Mouse (Mus musculus): Measurements from ENCODE around the gene Pheta1. TPM values are rescaled to one million over a fixed set of nuclear protein-coding genes. Genes with fewer than 3 reads are reported as not detected.
A peak's percentile ranks its signal among the peaks of the same experiment; 100 is the strongest.

The Pheta1 gene
- polyA plus RNA-seq, 1 experiment from 2014 or later: 50.5 TPM

DNA sequence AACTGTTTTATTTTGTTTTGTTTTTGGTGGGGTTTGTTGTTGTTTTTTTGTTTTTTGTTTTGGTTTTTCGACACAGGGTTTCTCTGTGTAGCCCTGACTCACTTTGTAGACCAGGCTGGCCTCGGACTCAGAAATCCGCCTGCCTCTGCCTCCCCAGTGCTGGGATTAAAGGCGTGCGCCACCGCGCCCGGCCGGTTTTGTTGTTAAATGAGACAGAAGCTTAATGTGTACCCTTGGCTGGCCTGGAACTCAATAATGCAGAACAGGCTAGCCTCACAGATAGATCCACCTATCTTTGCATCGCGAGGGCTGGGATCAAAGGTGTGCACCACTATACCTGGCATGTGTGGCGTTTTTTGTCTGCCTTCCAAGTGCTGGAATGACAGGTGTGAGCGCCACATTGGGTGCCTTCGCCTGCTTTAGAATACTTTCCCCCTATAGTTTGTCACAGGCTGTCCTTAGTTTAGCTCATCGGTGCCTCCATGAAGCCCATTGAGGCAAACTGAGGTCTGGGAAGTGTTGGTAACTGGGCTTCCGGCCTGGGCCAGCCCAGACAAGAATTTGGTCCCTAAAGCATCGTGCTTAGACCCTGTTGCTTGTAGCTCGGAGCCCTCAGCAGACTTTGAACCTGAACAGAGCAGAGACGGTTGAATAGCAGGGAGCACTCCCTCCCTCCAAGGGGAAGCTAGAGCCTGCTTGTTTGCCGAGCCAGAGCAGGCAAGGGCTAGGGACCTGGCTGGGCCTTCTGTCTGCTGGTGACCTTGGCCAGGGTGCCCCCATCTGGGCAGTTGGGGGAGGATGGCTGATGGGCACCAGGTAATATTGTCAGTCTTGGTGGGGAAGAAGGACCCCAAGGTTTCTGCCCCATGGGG, 930 bp downstream of the Pheta1 start:
- peaks cover 32% of the 10 kb centered on the region for H3K36me3 ChIP-seq
- H3K4me1 ChIP-seq: peaks cover 43% of the 10 kb centered on the region
- H3K9me3 ChIP-seq (replicated peaks): no peaks in the 10 kb centered on the region
- H3K4me3 ChIP-seq: peak overlapping the region; percentile 80
- WGBS: 43% methylated on average over 20 of the region's 20 CpGs
- H3K27ac ChIP-seq: peak overlapping the region; percentile 25; the same call in 1 of the 2 replicates
- peak overlapping the region; percentile 65 for H3K4me2 ChIP-seq (replicated peaks)
- no peak for ATAC-seq (ENCODE audit: low FRiP score)
- peaks cover 11% of the 10 kb centered on the region for H3K27me3 ChIP-seq
- peak overlapping the region; percentile 85 for H3K9ac ChIP-seq

DNA sequence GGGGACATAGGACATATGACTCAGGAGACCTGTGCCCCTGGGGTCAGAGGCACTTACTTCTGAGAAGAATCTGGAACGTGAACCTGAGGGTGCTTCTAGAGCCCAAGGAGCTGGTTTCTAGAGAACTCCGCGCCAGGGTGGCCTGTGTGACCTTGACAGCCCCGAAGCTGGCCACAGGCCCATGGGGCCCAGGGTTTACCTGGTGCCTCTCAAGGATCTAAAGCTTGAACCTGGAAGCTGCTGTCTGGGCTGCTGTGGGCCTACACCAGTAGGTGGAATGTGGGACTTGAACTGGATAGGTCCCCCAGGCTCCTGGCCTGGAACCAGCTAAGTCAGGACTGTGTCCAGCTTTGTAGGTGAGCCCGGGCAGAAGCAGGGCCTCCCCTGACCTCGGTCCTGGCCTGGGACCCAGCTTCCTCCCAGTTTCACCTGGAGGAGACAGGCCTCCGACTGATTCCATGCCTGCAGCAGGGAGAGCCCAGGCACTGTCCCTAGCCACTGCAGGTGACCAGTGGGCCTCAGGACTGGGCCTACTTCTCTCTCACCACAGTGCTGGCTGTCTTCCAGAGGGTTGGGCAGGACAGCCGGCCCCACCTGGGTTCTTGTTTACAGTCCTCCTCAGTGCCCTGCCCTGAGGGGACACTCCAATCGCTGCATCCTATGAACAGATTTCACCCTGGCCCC, 4.7 kb downstream of the Pheta1 start:
- Histone ChIP-seq H3K27me3 (no peaks in the 10 kb centered on the region), H3K4me3 (no peak overlapping the region), H3K9ac (peak overlapping the region; percentile 38; the same call in 1 of the 2 replicates), H3K9me3 (replicated peaks) (no peaks in the 10 kb centered on the region), H3K4me1 (peaks cover 40% of the 10 kb centered on the region), H3K27ac (peak overlapping the region; percentile 55; the same call in 1 of the 2 replicates), H3K4me2 (replicated peaks) (no peak overlapping the region), H3K36me3 (peaks cover 42% of the 10 kb centered on the region)
- 83% methylated on average over 9 of the region's 9 CpGs for WGBS
- ATAC-seq (ENCODE audit: low FRiP score): 0 out of 2 replicates have a peak, but pooled peaks have one; percentile 21

DNA sequence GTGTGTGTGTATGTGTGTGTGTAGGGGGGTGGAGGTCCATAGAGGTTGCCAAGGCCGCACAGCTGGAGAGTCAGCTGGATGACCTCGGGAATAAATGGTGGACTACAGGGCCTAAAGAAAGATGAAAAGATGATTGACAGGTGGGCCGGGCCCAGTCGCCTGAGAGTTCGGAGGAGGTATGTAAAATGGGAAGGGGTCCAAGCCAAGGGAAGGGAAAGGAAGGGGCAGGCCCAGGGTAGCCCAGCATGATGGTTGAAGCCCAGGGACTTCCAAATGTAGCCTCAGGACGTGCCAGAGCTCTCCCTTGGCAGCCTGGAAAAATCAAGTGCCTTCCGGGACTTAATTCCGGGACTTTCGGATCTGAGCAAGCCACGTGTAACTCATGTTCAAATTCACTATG, 6.0 kb downstream of the Pheta1 start:
- no peaks in the 10 kb centered on the region for H3K27me3 ChIP-seq
- H3K4me2 ChIP-seq (replicated peaks): no peak overlapping the region
- peaks cover 36% of the 10 kb centered on the region for H3K4me1 ChIP-seq
- H3K9ac ChIP-seq: no peak overlapping the region
- no peaks in the 10 kb centered on the region for H3K9me3 ChIP-seq (replicated peaks)
- H3K36me3 ChIP-seq: peaks cover 49% of the 10 kb centered on the region
- H3K27ac ChIP-seq: no peak overlapping the region
- 53% methylated on average over 10 of the region's 10 CpGs for WGBS
- H3K4me3 ChIP-seq: no peak overlapping the region
- no peak; the same call in 1 of the 2 replicates for ATAC-seq (ENCODE audit: low FRiP score)

DNA sequence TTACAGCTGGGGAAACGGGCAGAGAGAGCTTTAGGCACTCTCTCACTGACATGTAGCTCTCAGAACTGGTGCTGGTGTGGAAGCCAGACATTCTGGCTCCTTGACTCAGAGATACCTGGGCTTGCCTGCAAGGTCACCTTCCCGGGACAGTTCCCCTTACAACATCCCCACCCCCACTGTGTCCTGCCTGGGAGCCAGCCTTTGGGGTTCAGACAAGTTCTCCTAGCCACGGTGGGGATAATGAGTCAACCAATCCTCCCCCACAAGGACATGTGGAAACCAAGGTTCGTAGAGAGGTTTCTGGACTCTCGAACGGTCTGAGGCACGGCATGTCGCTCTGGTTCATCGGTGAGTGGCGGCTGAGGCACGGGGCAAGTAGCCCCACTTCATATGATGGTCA, 8.0 kb downstream of the Pheta1 start:
- no peak overlapping the region for H3K27ac ChIP-seq
- ATAC-seq (ENCODE audit: low FRiP score): no peak
- WGBS: 85% methylated on average over 11 of the region's 11 CpGs
- peaks cover 8% of the 10 kb centered on the region; the same call in 1 of the 2 replicates for H3K9me3 ChIP-seq (replicated peaks)
- no peak overlapping the region for H3K4me2 ChIP-seq (replicated peaks)
- peaks cover 58% of the 10 kb centered on the region for H3K36me3 ChIP-seq
- no peak overlapping the region for H3K9ac ChIP-seq
- H3K27me3 ChIP-seq: no peaks in the 10 kb centered on the region
- peaks cover 20% of the 10 kb centered on the region for H3K4me1 ChIP-seq
- no peak overlapping the region for H3K4me3 ChIP-seq

DNA sequence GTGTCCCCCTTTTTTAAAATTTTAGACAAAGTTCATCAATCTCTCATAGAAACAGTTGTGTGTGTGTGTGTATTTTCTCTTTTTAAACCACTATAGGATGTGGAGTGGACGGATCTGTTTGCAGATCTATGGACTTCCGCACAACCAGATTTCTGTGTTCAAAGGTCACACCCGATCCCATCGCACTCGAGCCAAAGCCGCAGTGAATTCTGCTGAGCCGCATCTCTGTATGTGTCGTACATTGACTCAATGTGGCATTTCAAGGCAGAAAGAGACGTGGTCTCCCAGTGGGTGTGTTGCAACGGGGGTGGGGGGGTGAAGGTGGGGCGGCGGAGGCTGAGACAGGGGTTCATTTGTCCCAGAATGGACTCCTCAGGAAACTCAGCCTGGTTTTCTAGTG, 9.6 kb downstream of the Pheta1 start:
- peaks cover 43% of the 10 kb centered on the region for H3K36me3 ChIP-seq
- 89% methylated on average over 12 of the region's 12 CpGs for whole genome bisulfite sequencing
- ATAC-seq (ENCODE audit: low FRiP score): no peak

DNA sequence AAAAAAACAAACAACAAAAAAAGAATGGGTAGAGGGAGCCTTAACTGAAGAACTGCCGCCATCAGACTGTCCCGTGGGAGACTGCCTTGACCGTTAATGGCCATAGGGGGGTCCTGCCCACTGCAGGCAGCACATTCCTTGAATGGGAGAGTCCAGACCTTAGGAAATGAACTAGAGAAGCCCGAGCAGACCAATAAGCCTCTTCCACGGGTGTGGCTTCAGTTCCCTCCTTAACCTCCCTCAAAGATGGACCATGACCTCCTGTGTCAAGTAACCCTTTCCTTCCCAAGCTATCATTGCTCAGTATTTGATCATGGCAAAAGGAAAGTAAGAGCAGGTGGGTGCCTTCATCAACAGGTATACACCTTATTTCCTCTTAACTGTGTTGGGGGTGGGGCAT, 13.2 kb downstream of the Pheta1 start:
- H3K4me3 ChIP-seq: no peak overlapping the region
- no peak overlapping the region for H3K9ac ChIP-seq
- no peaks in the 10 kb centered on the region for H3K27me3 ChIP-seq
- H3K27ac ChIP-seq: no peak overlapping the region
- H3K9me3 ChIP-seq (replicated peaks): peaks cover 8% of the 10 kb centered on the region; the same call in 1 of the 2 replicates
- H3K4me1 ChIP-seq: 0 out of 2 replicates have a peak, but pooled peaks cover 2% of the 10 kb centered on the region
- no peak for ATAC-seq (ENCODE audit: low FRiP score)
- H3K4me2 ChIP-seq (replicated peaks): no peak overlapping the region
- H3K36me3 ChIP-seq: peaks cover 39% of the 10 kb centered on the region
- 51% methylated on average over 5 of the region's 5 CpGs for WGBS

More for the DNA sequence above, 9.6 kb downstream of the Pheta1 start:
- Histone ChIP-seq H3K27ac (no peak overlapping the region), H3K9ac (no peak overlapping the region), H3K27me3 (no peaks in the 10 kb centered on the region), H3K9me3 (replicated peaks) (peaks cover 8% of the 10 kb centered on the region; the same call in 1 of the 2 replicates), H3K4me3 (no peak overlapping the region), H3K4me2 (replicated peaks) (no peak overlapping the region), H3K4me1 (peaks cover 15% of the 10 kb centered on the region)

DNA sequence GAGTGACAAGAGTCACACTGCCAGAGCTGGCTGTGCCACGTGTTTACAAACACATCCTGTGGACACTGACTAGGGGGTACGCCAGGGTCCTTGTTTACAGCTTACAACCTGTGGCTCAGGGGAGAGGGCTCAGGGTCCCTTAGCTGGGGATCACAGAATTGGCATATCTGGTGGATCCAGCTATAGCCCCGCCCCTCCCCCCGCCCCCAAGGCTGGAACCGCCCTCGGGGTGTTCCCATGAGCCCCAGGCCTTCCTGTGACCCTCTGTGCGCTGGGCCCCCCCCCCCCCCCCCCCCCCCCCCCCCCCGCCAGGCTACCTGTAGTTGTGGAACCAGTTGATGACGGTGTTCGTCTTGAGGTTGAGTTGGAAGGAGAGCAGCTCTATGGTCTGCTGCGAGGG, 15.5 kb downstream of the Pheta1 start:
- WGBS: 10% methylated on average over 7 of the region's 11 CpGs
- Histone ChIP-seq H3K27me3 (no peaks in the 10 kb centered on the region), H3K9me3 (replicated peaks) (peaks cover 8% of the 10 kb centered on the region; the same call in 1 of the 2 replicates), H3K36me3 (peaks cover 42% of the 10 kb centered on the region), H3K9ac (no peak overlapping the region), H3K27ac (no peak overlapping the region), H3K4me1 (0 out of 2 replicates have a peak, but pooled peaks cover 2% of the 10 kb centered on the region), H3K4me2 (replicated peaks) (0 out of 2 replicates have a peak overlapping the region, but pooled peaks have one; percentile 25), H3K4me3 (no peak overlapping the region)
- no peak for ATAC-seq (ENCODE audit: low FRiP score)

DNA sequence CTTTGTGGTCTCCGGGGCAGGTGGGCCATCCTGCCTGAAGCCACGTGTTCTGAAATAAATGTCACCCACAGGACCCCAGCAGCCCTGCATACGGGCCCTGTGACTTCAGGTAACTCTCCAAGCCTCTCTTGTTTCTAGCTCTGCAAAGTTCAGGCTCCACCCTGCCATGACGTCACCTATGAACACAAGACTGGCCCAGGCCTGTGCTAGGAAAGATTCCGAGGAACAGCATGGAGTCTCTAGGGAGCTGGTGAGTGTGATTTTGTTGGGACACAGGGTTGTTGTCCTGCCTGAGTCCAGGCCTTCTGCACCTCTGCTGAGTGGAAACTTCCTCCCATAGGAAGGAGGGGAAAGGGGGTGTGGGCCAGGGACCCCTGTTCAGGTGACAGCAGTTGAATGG, 19.2 kb downstream of the Pheta1 start:
- 67% methylated on average over 5 of the region's 5 CpGs for WGBS
- no peak for ATAC-seq (ENCODE audit: low FRiP score)
- H3K27ac ChIP-seq: no peak overlapping the region
- H3K4me1 ChIP-seq: 0 out of 2 replicates have a peak, but pooled peaks cover 2% of the 10 kb centered on the region
- H3K9ac ChIP-seq: no peak overlapping the region
- no peak overlapping the region for H3K4me3 ChIP-seq
- H3K9me3 ChIP-seq (replicated peaks): no peaks in the 10 kb centered on the region
- H3K27me3 ChIP-seq: no peaks in the 10 kb centered on the region
- H3K36me3 ChIP-seq: peaks cover 32% of the 10 kb centered on the region
- H3K4me2 ChIP-seq (replicated peaks): no peak overlapping the region

DNA sequence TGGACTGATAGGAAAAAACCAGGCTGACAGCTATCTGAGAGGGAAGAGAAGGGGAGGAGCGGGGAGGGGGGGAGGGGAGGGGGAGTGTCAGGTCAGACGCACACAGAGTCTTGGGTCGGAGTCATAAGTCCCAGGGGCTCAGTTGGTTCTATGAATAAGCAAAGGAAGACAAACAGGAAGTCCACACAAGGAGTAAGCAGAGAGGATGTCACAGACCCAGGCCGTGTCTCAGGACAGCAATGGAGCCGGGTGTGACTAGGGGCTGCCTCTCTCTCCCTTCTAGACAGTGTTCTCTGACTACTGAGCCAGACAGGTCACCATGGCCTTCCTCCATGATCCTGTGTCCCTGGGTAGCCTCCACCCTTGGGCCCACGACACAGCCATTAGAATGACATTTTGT, 22.0 kb downstream of the Pheta1 start:
- no peaks in the 10 kb centered on the region for H3K27me3 ChIP-seq
- no peak overlapping the region for H3K27ac ChIP-seq
- no peaks in the 10 kb centered on the region for H3K9me3 ChIP-seq (replicated peaks)
- no peaks in the 10 kb centered on the region for H3K4me1 ChIP-seq
- peaks cover 36% of the 10 kb centered on the region for H3K36me3 ChIP-seq
- no peak overlapping the region for H3K9ac ChIP-seq
- ATAC-seq (ENCODE audit: low FRiP score): no peak
- H3K4me2 ChIP-seq (replicated peaks): no peak overlapping the region
- H3K4me3 ChIP-seq: no peak overlapping the region
- WGBS: 61% methylated on average over 6 of the region's 6 CpGs

DNA sequence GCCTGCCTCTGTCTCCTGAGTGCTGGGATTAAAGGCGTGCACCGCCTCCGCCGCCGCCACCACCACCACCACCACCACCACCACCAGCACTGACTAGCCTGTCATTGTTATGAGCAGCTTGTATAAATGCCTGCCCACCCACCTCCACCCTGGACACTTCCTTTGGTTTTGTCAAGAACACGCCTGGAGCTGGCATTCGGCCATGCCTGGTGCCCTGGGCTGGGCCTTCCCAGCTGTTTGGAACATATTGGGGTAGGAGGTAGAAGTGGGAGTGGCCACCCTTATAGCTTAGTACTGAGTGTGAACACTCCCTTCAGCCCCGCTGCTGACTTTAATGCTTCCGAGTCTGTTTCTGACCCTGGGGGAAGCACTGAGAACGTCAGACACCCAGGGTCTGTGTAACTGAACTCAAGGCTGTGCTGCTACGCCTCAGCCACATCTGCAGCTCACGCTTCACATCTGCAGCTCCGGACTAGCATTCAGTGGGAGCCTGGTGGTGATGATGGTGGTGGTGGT, 22.8 kb downstream of the Pheta1 start:
- H3K4me1 ChIP-seq: no peaks in the 10 kb centered on the region
- H3K36me3 ChIP-seq: peaks cover 44% of the 10 kb centered on the region
- no peak overlapping the region for H3K9ac ChIP-seq
- no peak overlapping the region for H3K27ac ChIP-seq
- H3K9me3 ChIP-seq (replicated peaks): no peaks in the 10 kb centered on the region
- ATAC-seq (ENCODE audit: low FRiP score): no peak
- no peak overlapping the region for H3K4me2 ChIP-seq (replicated peaks)
- no peak overlapping the region for H3K4me3 ChIP-seq
- H3K27me3 ChIP-seq: no peaks in the 10 kb centered on the region
- WGBS: 84% methylated on average over 11 of the region's 13 CpGs

DNA sequence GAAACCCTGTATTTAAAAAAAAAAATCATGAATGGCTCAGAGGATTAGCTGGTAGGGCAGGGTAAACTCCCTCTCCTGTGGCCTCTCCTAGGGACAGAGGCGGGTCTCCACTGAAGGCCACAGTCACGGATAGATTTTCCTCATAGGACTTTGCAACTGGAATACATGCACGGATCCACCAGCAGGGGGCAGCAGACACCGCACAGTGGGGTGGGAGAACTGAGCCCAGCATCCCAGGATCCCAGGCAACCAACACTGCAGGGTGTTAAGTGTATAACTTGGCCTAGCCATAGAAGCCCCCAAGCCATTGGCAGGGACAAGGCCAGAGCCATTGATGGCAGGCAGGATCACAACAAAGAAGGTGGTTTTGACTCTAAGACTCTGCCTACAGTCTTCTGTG, 23.4 kb downstream of the Pheta1 start:
- 15% methylated on average over 4 of the region's 4 CpGs for WGBS
- Histone ChIP-seq H3K27ac (no peak overlapping the region), H3K9ac (no peak overlapping the region), H3K36me3 (peaks cover 49% of the 10 kb centered on the region), H3K4me1 (no peaks in the 10 kb centered on the region), H3K27me3 (no peaks in the 10 kb centered on the region), H3K9me3 (replicated peaks) (no peaks in the 10 kb centered on the region), H3K4me2 (replicated peaks) (no peak overlapping the region), H3K4me3 (no peak overlapping the region)
- 0 out of 2 replicates have a peak, but pooled peaks have one; percentile 46 for ATAC-seq (ENCODE audit: low FRiP score)

DNA sequence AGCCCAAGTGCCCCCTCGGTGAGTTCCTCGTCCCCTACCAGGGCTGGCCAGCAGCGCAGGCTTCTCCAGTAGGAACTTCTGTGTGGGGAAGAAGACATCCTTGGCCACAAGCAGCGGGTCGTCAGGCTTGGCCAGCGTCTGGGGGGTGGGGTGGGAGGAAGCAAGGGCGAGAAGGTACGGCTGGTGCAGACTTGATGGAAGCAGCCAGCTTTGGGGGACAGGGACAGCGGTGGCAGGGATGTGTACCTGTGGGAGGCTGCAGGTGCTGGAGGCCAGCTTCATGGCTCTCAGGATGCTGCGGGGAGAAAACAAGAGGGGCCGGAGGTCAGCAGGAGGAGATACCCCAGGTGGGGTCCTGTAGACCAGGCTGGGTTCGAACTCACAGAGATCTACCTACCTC, 26.3 kb downstream of the Pheta1 start:
- ATAC-seq (ENCODE audit: low FRiP score): no peak
- no peak overlapping the region for H3K9ac ChIP-seq
- no peaks in the 10 kb centered on the region for H3K27me3 ChIP-seq
- H3K4me2 ChIP-seq (replicated peaks): no peak overlapping the region
- H3K27ac ChIP-seq: no peak overlapping the region
- H3K9me3 ChIP-seq (replicated peaks): no peaks in the 10 kb centered on the region
- 91% methylated on average over 12 of the region's 12 CpGs for WGBS
- H3K4me1 ChIP-seq: 0 out of 2 replicates have a peak, but pooled peaks cover 3% of the 10 kb centered on the region
- H3K4me3 ChIP-seq: no peak overlapping the region
- H3K36me3 ChIP-seq: peaks cover 39% of the 10 kb centered on the region
